Mouse (Mus musculus): ENCODE measurements around the gene Gm10944. TPM values are rescaled to one million over a fixed set of nuclear protein-coding genes. Genes with fewer than 3 reads are reported as not detected.

The Gm10944 gene
- polyA plus RNA-seq (2012; rRNA removed) (not detected in 2 replicates), polyA plus RNA-seq (2014; fragmentation: Nextera tagmentation; extraction: Ambion mirVana) (not detected in 2 replicates)

DNA sequence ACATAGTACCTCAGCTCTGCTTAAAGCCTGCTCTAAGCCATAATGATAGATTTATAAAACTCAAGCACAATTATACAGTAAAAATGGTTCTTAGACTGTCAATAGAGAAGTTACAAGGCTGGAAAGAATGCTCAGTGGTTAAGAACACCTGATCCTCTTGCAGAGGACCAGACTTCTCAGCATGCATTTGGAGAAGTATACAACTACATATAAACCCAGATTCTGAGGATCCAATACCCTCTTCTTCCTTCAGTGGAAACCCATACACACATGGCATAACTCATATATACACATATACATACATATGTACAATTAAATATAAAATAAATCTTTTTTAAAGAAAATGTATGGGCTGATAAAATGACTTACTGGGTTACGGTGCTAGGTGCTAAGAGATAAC, at the start of gene Gm10944:
TSS of gene Gm10944 (plus strand) at position 301 of the 400 bp plus-strand sequence.
- H3K4me1 ChIP-seq (ENCODE audit: control insufficient read depth, insufficient read depth, low read length), result no peaks in the 10 kb centered on the region
- TF ChIP-seq POLR2A (IDR thresholded peaks at IDR 0.05; ENCODE audit: borderline replicate concordance, extremely low read depth, insufficient read depth, insufficient read length), result no peak
- H3K4me3 ChIP-seq (replicated peaks; ENCODE audit: low read length), result no peak within 1 kb of the TSS
- H3K9me3 ChIP-seq (ENCODE audit: control insufficient read depth, low read length), result no peaks in the 10 kb centered on the region
- no peaks in the 10 kb centered on the region for H3K27me3 ChIP-seq (ENCODE audit: control insufficient read depth, insufficient read depth, low read length)
- H3K36me3 ChIP-seq (ENCODE audit: control insufficient read depth, insufficient read depth, low read length), result no peaks in the 10 kb centered on the region
- ATAC-seq (ENCODE audit: low FRiP score, low read depth), result no peak
- no peak within 1 kb of the TSS for H3K4me2 ChIP-seq (replicated peaks; ENCODE audit: low read depth, low read length, severe bottlenecking)
- WGBS, result 88% methylated on average over 1 of the region's 1 CpGs
- no peak within 1 kb of the TSS for H3K9ac ChIP-seq (ENCODE audit: low read depth, low read length, severe bottlenecking)
- DNase-seq (ENCODE audit: low spot score), result no peak
- no peak within 1 kb of the TSS for H3K27ac ChIP-seq (replicated peaks; ENCODE audit: low read depth, low read length)

DNA sequence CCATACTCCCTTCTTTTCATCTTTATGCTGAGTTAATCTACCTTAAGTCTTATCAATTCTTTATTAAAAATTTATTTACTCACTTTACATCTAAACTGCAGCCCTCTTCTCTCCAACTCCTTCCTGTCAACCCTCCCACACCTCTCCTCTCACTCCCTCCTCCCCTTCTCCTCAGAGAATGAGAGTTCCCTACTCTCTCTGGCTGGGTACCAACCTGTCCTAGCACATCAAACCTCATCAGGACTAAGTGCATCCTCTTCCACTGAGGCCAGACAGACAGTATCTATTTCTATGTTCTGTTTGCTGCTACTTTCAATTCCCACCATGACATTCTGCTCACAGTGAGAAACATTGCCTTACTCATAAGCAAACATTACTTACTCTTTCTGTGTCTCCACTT, 25.2 kb upstream of the Gm10944 start:
- Histone ChIP-seq H3K36me3 (ENCODE audit: control insufficient read depth, insufficient read depth, low read length) (no peaks in the 10 kb centered on the region), H3K4me1 (ENCODE audit: control insufficient read depth, insufficient read depth, low read length) (no peaks in the 10 kb centered on the region), H3K27ac (replicated peaks; ENCODE audit: low read depth, low read length) (no peak overlapping the region), H3K4me2 (replicated peaks; ENCODE audit: low read depth, low read length, severe bottlenecking) (no peak overlapping the region), H3K27me3 (ENCODE audit: control insufficient read depth, insufficient read depth, low read length) (no peaks in the 10 kb centered on the region), H3K4me3 (replicated peaks; ENCODE audit: low read length) (no peak overlapping the region), H3K9ac (ENCODE audit: low read depth, low read length, severe bottlenecking) (no peak overlapping the region), H3K9me3 (ENCODE audit: control insufficient read depth, low read length) (no peaks in the 10 kb centered on the region)
- DNase-seq (ENCODE audit: low spot score) (no peak), ATAC-seq (ENCODE audit: low FRiP score, low read depth) (no peak)
- TF ChIP-seq POLR2A (IDR thresholded peaks at IDR 0.05; ENCODE audit: borderline replicate concordance, extremely low read depth, insufficient read depth, insufficient read length), result no peak

DNA sequence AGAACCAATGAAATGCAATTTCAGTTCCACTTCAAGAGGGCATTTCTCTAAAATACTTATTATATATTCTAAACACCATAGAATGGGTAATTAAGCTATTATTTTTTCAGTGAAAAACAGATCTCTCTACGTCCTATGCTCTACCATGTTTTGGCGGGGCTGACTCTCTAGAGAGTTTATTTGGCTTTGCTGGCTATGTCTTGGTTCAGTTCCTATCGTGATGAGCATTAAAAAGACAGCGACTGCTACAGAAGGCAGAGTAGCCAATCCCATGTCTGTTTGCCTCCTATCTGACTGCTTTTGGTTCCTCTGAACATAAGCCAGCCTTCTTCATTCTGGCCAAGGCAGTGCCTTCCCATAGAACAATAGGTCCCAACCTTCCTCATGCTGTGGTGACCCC, 24.5 kb upstream of the Gm10944 start:
- Histone ChIP-seq H3K4me1 (ENCODE audit: control insufficient read depth, insufficient read depth, low read length) (no peaks in the 10 kb centered on the region), H3K4me3 (replicated peaks; ENCODE audit: low read length) (no peak overlapping the region), H3K27ac (replicated peaks; ENCODE audit: low read depth, low read length) (no peak overlapping the region), H3K4me2 (replicated peaks; ENCODE audit: low read depth, low read length, severe bottlenecking) (no peak overlapping the region), H3K9me3 (ENCODE audit: control insufficient read depth, low read length) (no peaks in the 10 kb centered on the region), H3K36me3 (ENCODE audit: control insufficient read depth, insufficient read depth, low read length) (no peaks in the 10 kb centered on the region), H3K27me3 (ENCODE audit: control insufficient read depth, insufficient read depth, low read length) (no peaks in the 10 kb centered on the region), H3K9ac (ENCODE audit: low read depth, low read length, severe bottlenecking) (no peak overlapping the region)
- DNase-seq (ENCODE audit: low spot score), result no peak
- no peak for TF ChIP-seq POLR2A (IDR thresholded peaks at IDR 0.05; ENCODE audit: borderline replicate concordance, extremely low read depth, insufficient read depth, insufficient read length)
- WGBS, result 82% methylated on average over 4 of the region's 4 CpGs
- ATAC-seq (ENCODE audit: low FRiP score, low read depth), result no peak

DNA sequence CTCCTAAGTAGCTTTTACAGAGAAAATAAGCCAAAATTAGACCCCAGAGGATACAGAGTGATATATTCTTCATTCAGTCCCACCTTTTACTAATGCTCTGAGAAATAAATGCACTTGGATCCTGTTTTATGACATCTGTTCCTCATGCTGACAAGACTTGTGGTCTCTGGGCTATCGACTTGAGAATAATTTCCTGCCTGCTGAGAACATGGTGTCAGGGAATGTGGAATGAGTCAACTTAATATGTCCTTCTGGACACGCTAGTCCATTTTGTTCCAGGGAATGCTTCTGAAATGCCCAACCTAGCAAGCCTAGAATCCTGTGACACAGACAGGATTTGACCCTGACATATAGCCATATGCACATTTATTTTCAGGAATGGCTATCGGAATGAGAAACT, 22.0 kb upstream of the Gm10944 start:
- no peak for DNase-seq (ENCODE audit: low spot score)
- Histone ChIP-seq H3K27me3 (ENCODE audit: control insufficient read depth, insufficient read depth, low read length) (no peaks in the 10 kb centered on the region), H3K9ac (ENCODE audit: low read depth, low read length, severe bottlenecking) (no peak overlapping the region), H3K27ac (replicated peaks; ENCODE audit: low read depth, low read length) (no peak overlapping the region), H3K36me3 (ENCODE audit: control insufficient read depth, insufficient read depth, low read length) (no peaks in the 10 kb centered on the region), H3K4me1 (ENCODE audit: control insufficient read depth, insufficient read depth, low read length) (no peaks in the 10 kb centered on the region), H3K4me2 (replicated peaks; ENCODE audit: low read depth, low read length, severe bottlenecking) (no peak overlapping the region), H3K4me3 (replicated peaks; ENCODE audit: low read length) (no peak overlapping the region), H3K9me3 (ENCODE audit: control insufficient read depth, low read length) (no peaks in the 10 kb centered on the region)
- no peak for ATAC-seq (ENCODE audit: low FRiP score, low read depth)
- 71% methylated on average over 3 of the region's 3 CpGs for WGBS
- TF ChIP-seq POLR2A (IDR thresholded peaks at IDR 0.05; ENCODE audit: borderline replicate concordance, extremely low read depth, insufficient read depth, insufficient read length), result no peak

DNA sequence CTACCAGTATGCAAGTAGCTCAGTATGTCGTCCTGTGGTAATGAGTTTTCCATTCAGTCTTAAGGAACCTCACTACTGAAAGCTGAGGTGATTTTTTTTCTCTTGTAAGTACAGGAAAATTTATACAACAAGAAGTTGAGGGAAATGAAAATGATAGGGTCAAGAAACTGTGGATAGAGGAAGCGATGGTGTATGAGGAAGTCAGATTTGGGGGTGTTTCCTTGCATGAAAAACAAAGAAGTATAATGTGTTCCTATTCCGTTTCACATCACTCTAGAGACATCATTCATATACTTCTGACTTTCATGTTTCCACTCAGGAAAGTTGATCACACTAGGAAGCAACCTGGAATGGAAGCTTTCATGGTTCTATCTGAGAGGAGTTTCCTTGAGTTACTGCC, 21.2 kb upstream of the Gm10944 start:
- H3K4me3 ChIP-seq (replicated peaks; ENCODE audit: low read length), result no peak overlapping the region
- TF ChIP-seq POLR2A (IDR thresholded peaks at IDR 0.05; ENCODE audit: borderline replicate concordance, extremely low read depth, insufficient read depth, insufficient read length), result no peak
- ATAC-seq (ENCODE audit: low FRiP score, low read depth), result no peak

More for the DNA sequence above, 21.2 kb upstream of the Gm10944 start:
- Histone ChIP-seq H3K27ac (replicated peaks; ENCODE audit: low read depth, low read length) (no peak overlapping the region), H3K9me3 (ENCODE audit: control insufficient read depth, low read length) (no peaks in the 10 kb centered on the region), H3K4me1 (ENCODE audit: control insufficient read depth, insufficient read depth, low read length) (no peaks in the 10 kb centered on the region), H3K36me3 (ENCODE audit: control insufficient read depth, insufficient read depth, low read length) (no peaks in the 10 kb centered on the region), H3K4me2 (replicated peaks; ENCODE audit: low read depth, low read length, severe bottlenecking) (no peak overlapping the region), H3K27me3 (ENCODE audit: control insufficient read depth, insufficient read depth, low read length) (no peaks in the 10 kb centered on the region), H3K9ac (ENCODE audit: low read depth, low read length, severe bottlenecking) (no peak overlapping the region)
- no peak for DNase-seq (ENCODE audit: low spot score)
- 67% methylated on average over 3 of the region's 3 CpGs for WGBS
